Mouse (Mus musculus) stomach, embryonic 15.5 days (tissue): ENCODE data around the gene Epc2. TPM values are rescaled to one million over a fixed set of nuclear protein-coding genes. Genes with fewer than 3 reads are reported as not detected.

Source experiments
- ATAC-seq: fragments of 200-750 bp; cut with Nextera tagmentation; 2 replicates; pipeline ENCODE4 v1.8.0; 2017; ENCODE audit warnings: low read depth, moderate number of reproducible peaks, moderate TSS enrichment; ENCODE audit not compliant: insufficient read depth, low FRiP score
- H3K27ac ChIP-seq: fragments of 300-500 bp; sonication (generic); 2 replicates; pipeline ENCODE4 v1.5.1; 2015; ENCODE audit warnings: mild to moderate bottlenecking, inconsistent platforms
- H3K27me3 ChIP-seq: fragments of 300-500 bp; sonication (generic); replicated peaks from 2 replicates; pipeline ENCODE4 v1.6.1; 2015; ENCODE audit warnings: inconsistent platforms
- H3K36me3 ChIP-seq: fragments of 300-500 bp; sonication (generic); 2 replicates; pipeline ENCODE4 v1.6.1; 2015; ENCODE audit warnings: inconsistent platforms
- H3K4me1 ChIP-seq: fragments of 300-500 bp; sonication (generic); 2 replicates; pipeline ENCODE4 v1.6.1; 2015; ENCODE audit warnings: inconsistent platforms
- H3K4me2 ChIP-seq: fragments of 300-500 bp; sonication (generic); 2 replicates; pipeline ENCODE4 v1.6.1; 2015; ENCODE audit warnings: mild to moderate bottlenecking, inconsistent platforms
- H3K4me3 ChIP-seq: fragments of 300-500 bp; sonication (generic); replicated peaks from 2 replicates; pipeline ENCODE4 v1.5.1; 2015; ENCODE audit warnings: inconsistent platforms
- H3K9ac ChIP-seq: fragments of 300-500 bp; sonication (generic); 2 replicates; pipeline ENCODE4 v1.6.1; 2015; ENCODE audit warnings: inconsistent platforms
- H3K9me3 ChIP-seq: fragments of 300-500 bp; sonication (generic); 2 replicates; pipeline ENCODE4 v1.6.1; 2016; ENCODE audit warnings: inconsistent platforms
- WGBS: fragments of 180-500 bp; shearing (Covaris S2); methylation state at CpG from one replicate; pipeline ENCODE4 v1.1.7; 2015; 5-methylcytosine and 5-hydroxymethylcytosine counted together
- polyA plus RNA-seq: library from polyadenylated mRNA; unstranded; fragments of >200 nt; fragmentation: Nextera tagmentation; extraction: Ambion mirVana; gene quantifications from 2 replicates; pipeline ENCODE4 v1.2.1, GENCODE M21; 2015

Gene Epc2
- polyA plus RNA-seq, 1 experiment from 2014 or later: 5.3 TPM

DNA sequence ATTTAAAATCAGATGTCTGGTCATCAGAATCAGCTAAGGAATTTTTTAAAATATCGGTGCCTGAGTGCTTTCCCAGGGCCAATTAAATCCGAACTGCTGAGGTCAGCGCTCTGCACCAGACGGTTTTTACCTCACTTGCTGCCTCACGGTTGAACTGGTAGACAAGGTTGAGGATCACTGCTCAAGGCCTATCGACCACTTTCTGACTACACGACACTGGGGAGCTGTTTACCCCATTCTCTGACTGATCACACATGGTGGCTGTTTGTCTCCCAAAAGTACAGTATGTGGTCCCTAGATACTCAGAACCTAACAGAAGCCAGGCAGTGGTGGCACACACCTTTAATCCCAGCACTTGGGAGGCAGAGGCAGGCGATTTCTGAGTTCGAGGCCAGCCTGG, 121.4 kb downstream of the Epc2 start:
- Histone ChIP-seq H3K9me3 (no peaks in the 10 kb centered on the region), H3K27ac (no peak overlapping the region), H3K9ac (no peak overlapping the region), H3K4me2 (no peak overlapping the region), H3K27me3 (no peaks in the 10 kb centered on the region), H3K4me1 (peaks cover 21% of the 10 kb centered on the region), H3K36me3 (no peaks in the 10 kb centered on the region), H3K4me3 (no peak overlapping the region)
- WGBS: 70% methylated on average over 9 of the region's 9 CpGs
- no peak for ATAC-seq

DNA sequence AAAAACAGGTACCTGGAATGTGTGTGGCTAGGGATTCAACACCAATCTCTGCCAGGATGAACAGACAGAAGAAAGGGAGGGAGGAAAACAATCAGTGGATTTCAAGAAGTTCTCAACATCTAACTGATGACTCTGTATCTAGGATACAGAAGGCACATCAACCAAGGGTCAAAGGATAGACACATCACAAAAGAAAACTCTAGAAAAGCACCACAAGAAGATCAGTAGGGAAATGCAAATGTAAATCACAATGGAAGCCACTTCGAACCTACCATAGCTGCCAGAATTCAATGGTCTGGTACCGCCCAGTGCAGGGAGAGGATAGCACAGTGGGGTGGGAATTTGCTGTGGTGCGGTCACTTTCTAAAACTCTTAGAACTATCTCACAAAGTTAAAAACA, 122.0 kb downstream of the Epc2 start:
- Histone ChIP-seq H3K27me3 (no peaks in the 10 kb centered on the region), H3K36me3 (no peaks in the 10 kb centered on the region), H3K9ac (no peak overlapping the region), H3K9me3 (no peaks in the 10 kb centered on the region), H3K4me2 (no peak overlapping the region), H3K4me3 (no peak overlapping the region), H3K4me1 (peaks cover 21% of the 10 kb centered on the region), H3K27ac (no peak overlapping the region)
- WGBS: 87% methylated on average over 3 of the region's 3 CpGs
- no peak for ATAC-seq

DNA sequence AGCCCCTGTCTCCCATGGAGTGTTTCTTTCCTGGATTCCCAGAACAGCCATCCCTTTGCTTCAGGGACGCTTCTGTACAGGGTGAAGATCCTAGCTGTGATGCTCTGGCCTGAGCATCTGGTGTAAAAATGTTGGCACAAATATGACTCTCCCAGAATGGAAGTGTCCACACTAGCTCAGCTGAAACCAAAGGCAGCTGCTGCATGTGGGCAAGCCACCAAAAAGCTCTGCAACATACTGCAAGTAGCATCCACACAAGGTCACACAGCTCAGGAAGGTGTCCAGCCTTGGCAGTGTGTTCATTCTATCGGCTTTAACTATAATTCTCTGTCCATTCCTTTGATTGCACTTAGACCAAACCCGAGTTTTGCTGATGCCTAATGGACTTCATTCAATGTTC, 129.3 kb downstream of the Epc2 start:
- no peak overlapping the region for H3K4me2 ChIP-seq
- H3K9ac ChIP-seq: no peak overlapping the region
- no peaks in the 10 kb centered on the region for H3K4me1 ChIP-seq
- no peak overlapping the region for H3K27ac ChIP-seq
- no peaks in the 10 kb centered on the region for H3K9me3 ChIP-seq
- no peak overlapping the region for H3K4me3 ChIP-seq
- no peaks in the 10 kb centered on the region for H3K36me3 ChIP-seq
- no peak for ATAC-seq
- no peaks in the 10 kb centered on the region for H3K27me3 ChIP-seq
- WGBS: 79% methylated on average over 3 of the region's 3 CpGs

DNA sequence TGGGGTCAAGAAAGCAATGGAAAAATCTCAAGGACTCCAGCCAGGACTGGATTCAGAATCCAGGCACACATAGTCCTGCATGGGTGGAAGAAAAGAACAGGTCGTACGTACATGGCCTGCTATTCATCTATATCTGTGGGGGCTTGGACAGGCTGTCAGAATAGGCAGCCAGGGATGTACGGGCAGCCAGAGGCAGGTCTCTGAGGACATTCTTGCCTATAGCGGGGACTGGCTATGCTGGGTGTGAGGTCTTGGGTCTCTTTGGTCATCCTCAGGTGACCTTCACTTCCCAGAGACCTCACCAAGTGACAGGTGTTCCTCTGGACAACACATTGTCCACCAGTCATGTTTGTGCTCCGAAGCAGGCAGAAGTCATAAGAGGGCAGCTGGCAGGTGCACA, 131.3 kb downstream of the Epc2 start:
- 80% methylated on average over 5 of the region's 5 CpGs for WGBS
- no peaks in the 10 kb centered on the region for H3K4me1 ChIP-seq
- ATAC-seq: no peak
- no peak overlapping the region for H3K9ac ChIP-seq
- H3K4me2 ChIP-seq: no peak overlapping the region
- no peaks in the 10 kb centered on the region for H3K27me3 ChIP-seq
- H3K27ac ChIP-seq: no peak overlapping the region
- H3K9me3 ChIP-seq: no peaks in the 10 kb centered on the region
- no peaks in the 10 kb centered on the region for H3K36me3 ChIP-seq
- H3K4me3 ChIP-seq: no peak overlapping the region

DNA sequence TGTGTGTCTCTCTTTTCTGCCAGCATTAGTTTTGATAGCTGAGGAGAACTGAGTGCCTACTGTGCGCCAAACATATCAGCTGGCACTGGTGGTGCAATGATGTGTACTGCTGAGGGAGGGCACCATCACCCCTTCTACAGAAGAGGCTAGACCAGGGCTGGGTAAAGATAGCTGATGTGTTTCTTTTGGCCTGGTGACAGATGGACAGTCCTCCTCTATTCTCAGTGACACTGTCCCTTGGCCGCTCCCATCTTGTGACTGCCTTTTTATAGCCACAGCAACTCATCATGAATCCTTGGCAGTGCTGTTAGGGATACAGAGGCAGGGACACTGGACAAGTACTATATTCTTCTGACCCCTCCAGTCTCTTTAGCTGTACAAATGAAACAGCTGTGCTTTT, 132.0 kb downstream of the Epc2 start:
- WGBS: 94% methylated on average over 2 of the region's 2 CpGs
- Histone ChIP-seq H3K9ac (no peak overlapping the region), H3K4me3 (no peak overlapping the region), H3K27ac (no peak overlapping the region), H3K36me3 (no peaks in the 10 kb centered on the region), H3K9me3 (no peaks in the 10 kb centered on the region), H3K27me3 (no peaks in the 10 kb centered on the region), H3K4me1 (no peaks in the 10 kb centered on the region), H3K4me2 (no peak overlapping the region)
- ATAC-seq: no peak

- Histone ChIP-seq H3K27ac (no peak overlapping the region), H3K4me2 (no peak overlapping the region), H3K9ac (no peak overlapping the region), H3K36me3 (no peaks in the 10 kb centered on the region), H3K27me3 (no peaks in the 10 kb centered on the region), H3K4me3 (no peak overlapping the region), H3K9me3 (no peaks in the 10 kb centered on the region), H3K4me1 (no peaks in the 10 kb centered on the region)
- 54% methylated on average over 5 of the region's 5 CpGs for WGBS
- ATAC-seq: no peak
Measured at GRCm38 (mm10) chr2:49590450-49590849, 139.2 kb downstream of the Epc2 start.

- H3K27me3 ChIP-seq: no peaks in the 10 kb centered on the region
- no peak overlapping the region for H3K4me2 ChIP-seq
- no peak for ATAC-seq
- no peaks in the 10 kb centered on the region for H3K36me3 ChIP-seq
- no peaks in the 10 kb centered on the region for H3K4me1 ChIP-seq
- no peaks in the 10 kb centered on the region for H3K9me3 ChIP-seq
- H3K9ac ChIP-seq: no peak overlapping the region
- no peak overlapping the region for H3K27ac ChIP-seq
- H3K4me3 ChIP-seq: no peak overlapping the region
Measured at GRCm38 (mm10) chr2:49592926-49593325, 141.6 kb downstream of the Epc2 start.

- no peaks in the 10 kb centered on the region for H3K9me3 ChIP-seq
- H3K9ac ChIP-seq: no peak overlapping the region
- no peak overlapping the region for H3K4me3 ChIP-seq
- H3K27me3 ChIP-seq: no peaks in the 10 kb centered on the region
- 86% methylated on average over 7 of the region's 7 CpGs for WGBS
- H3K36me3 ChIP-seq: no peaks in the 10 kb centered on the region
- H3K27ac ChIP-seq: no peak overlapping the region
- no peaks in the 10 kb centered on the region for H3K4me1 ChIP-seq
- no peak overlapping the region for H3K4me2 ChIP-seq
- no peak for ATAC-seq
Measured at GRCm38 (mm10) chr2:49594886-49595285, 143.6 kb downstream of the Epc2 start.

- H3K27me3 ChIP-seq: no peaks in the 10 kb centered on the region
- H3K27ac ChIP-seq: no peak overlapping the region
- H3K4me2 ChIP-seq: no peak overlapping the region
- 59% methylated on average over 3 of the region's 3 CpGs for WGBS
- H3K9ac ChIP-seq: no peak overlapping the region
- H3K36me3 ChIP-seq: no peaks in the 10 kb centered on the region
- no peaks in the 10 kb centered on the region for H3K9me3 ChIP-seq
- no peak overlapping the region for H3K4me3 ChIP-seq
- no peak for ATAC-seq
- H3K4me1 ChIP-seq: no peaks in the 10 kb centered on the region
Measured at GRCm38 (mm10) chr2:49596318-49596717, 145.0 kb downstream of the Epc2 start.

GRCm38 (mm10) chr2:49600021-49600681, 148.9 kb downstream of the Epc2 start:
- no peak overlapping the region for H3K27ac ChIP-seq
- H3K9me3 ChIP-seq: no peaks in the 10 kb centered on the region
- no peaks in the 10 kb centered on the region for H3K36me3 ChIP-seq
- H3K4me1 ChIP-seq: no peaks in the 10 kb centered on the region
- no peak for ATAC-seq
- H3K4me2 ChIP-seq: no peak overlapping the region
- H3K4me3 ChIP-seq: no peak overlapping the region
- H3K27me3 ChIP-seq: no peaks in the 10 kb centered on the region
- no peak overlapping the region for H3K9ac ChIP-seq
- WGBS: 51% methylated on average over 7 of the region's 7 CpGs

Other genes with a start within 250 kb of the Epc2 start
- gene Kif5c, start 167.8 kb downstream of the Epc2 start, polyA plus RNA-seq: 7.1 and 7.2 TPM in 2 replicates